Mouse (Mus musculus) MEL (cell line): Measurements from ENCODE around the gene C330007P06Rik. TPM values are rescaled to one million over a fixed set of nuclear protein-coding genes. Genes with fewer than 3 reads are reported as not detected.
A peak's percentile ranks its signal among the peaks of the same experiment; 100 is the strongest.

Experiments
- DNase-seq: peaks from one replicate; pipeline ENCODE4 v3.0.0; 2011; ENCODE audit warnings: low read depth, low spot score
- H3K27ac ChIP-seq: 2 replicates; pipeline ENCODE4 v1.5.1; 2012; ENCODE audit warnings: low read depth, mild to moderate bottlenecking, control low read depth, low read length, moderate library complexity; ENCODE audit not compliant: control insufficient read depth
- H3K27me3 ChIP-seq, 2 experiments: fragments of 150-350 bp in 1 of 2; sonication (generic) in 1 of 2; 2 replicates each; pipeline ENCODE4 v1.6.1; 2012; ENCODE audit warnings: low read length in 2 of 2, mild to moderate bottlenecking in 2 of 2, improper control_type of control experiment in 1 of 2, moderate library complexity in 1 of 2; ENCODE audit not compliant: insufficient read depth in 2 of 2, control insufficient read depth in 1 of 2
- H3K36me3 ChIP-seq, 2 experiments: 2 replicates each; pipeline ENCODE4 v1.6.1; 2012 to 2014; ENCODE audit warnings: low read length in 2 of 2, improper control_type of control experiment in 1 of 2, inconsistent platforms in 1 of 2, mild to moderate bottlenecking in 1 of 2; ENCODE audit not compliant: insufficient read depth in 2 of 2, control insufficient read depth in 1 of 2
- H3K4me1 ChIP-seq, 2 experiments: fragments of 150-350 bp in 1 of 2; sonication (generic) in 1 of 2; 2 replicates each; pipeline ENCODE4 v1.6.1; 2012; ENCODE audit warnings: low read length in 2 of 2, improper control_type of control experiment in 1 of 2, mild to moderate bottlenecking in 1 of 2; ENCODE audit not compliant: insufficient read depth in 2 of 2, control insufficient read depth in 1 of 2
- H3K4me3 ChIP-seq, 2 experiments: fragments of 150-350 bp in 1 of 2; sonication (generic) in 1 of 2; 2 replicates each; pipeline ENCODE4 v1.5.1; 2012; ENCODE audit warnings: low read depth in 2 of 2, low read length in 2 of 2, mild to moderate bottlenecking in 2 of 2, moderate library complexity in 2 of 2, control low read depth in 1 of 2, improper control_type of control experiment in 1 of 2; ENCODE audit not compliant: control insufficient read depth in 1 of 2, insufficient read depth in 1 of 2
- H3K79me2 ChIP-seq: 2 replicates; pipeline ENCODE4 v1.6.1; 2012; ENCODE audit warnings: mild to moderate bottlenecking, low read length, moderate library complexity; ENCODE audit not compliant: control insufficient read depth, poor library complexity, insufficient read depth
- H3K9ac ChIP-seq: 2 replicates; pipeline ENCODE4 v1.6.1; 2012; ENCODE audit warnings: low read depth, mild to moderate bottlenecking, control low read depth, low read length, moderate library complexity; ENCODE audit not compliant: control insufficient read depth, poor library complexity, severe bottlenecking
- H3K9me3 ChIP-seq: fragments of 150-350 bp; sonication (generic); replicated peaks from 2 replicates; pipeline ENCODE4 v1.6.1; 2012; ENCODE audit warnings: mild to moderate bottlenecking, low read length, improper control_type of control experiment, moderate library complexity; ENCODE audit not compliant: insufficient read depth
- CHD2 ChIP-seq: IDR thresholded peaks from 2 replicates; pipeline ENCODE4 v1.6.1; 2011; ENCODE audit warnings: low read length, improper control_type of control experiment
- E2F4 ChIP-seq: IDR thresholded peaks from 2 replicates; pipeline ENCODE4 v1.6.1; 2011; ENCODE audit warnings: low read depth, low read length, improper control_type of control experiment, borderline replicate concordance
- ELF1 ChIP-seq: IDR thresholded peaks from 2 replicates; pipeline ENCODE4 v1.6.1; 2014; ENCODE audit warnings: low read depth, mild to moderate bottlenecking, inconsistent platforms, low read length, improper control_type of control experiment, moderate library complexity
- EP300 ChIP-seq, 2 experiments: IDR thresholded peaks; 2 replicates each; pipeline ENCODE4 v1.6.1; 2011; ENCODE audit warnings: improper control_type of control experiment in 2 of 2, low read length in 2 of 2, low read depth in 1 of 2, mild to moderate bottlenecking in 1 of 2
- ETS1 ChIP-seq: IDR thresholded peaks from 2 replicates; pipeline ENCODE4 v1.6.1; 2012; ENCODE audit warnings: low read depth, mild to moderate bottlenecking, inconsistent platforms, low read length, improper control_type of control experiment, moderate library complexity
- GATA1 ChIP-seq: IDR thresholded peaks from 2 replicates; pipeline ENCODE4 v1.6.1; 2011; ENCODE audit warnings: low read depth, low read length, improper control_type of control experiment
- HCFC1 ChIP-seq: IDR thresholded peaks from 2 replicates; pipeline ENCODE4 v1.6.1; 2012; ENCODE audit warnings: low read depth, mild to moderate bottlenecking, inconsistent platforms, low read length, improper control_type of control experiment, moderate library complexity
- MAZ ChIP-seq: IDR thresholded peaks from 2 replicates; pipeline ENCODE4 v1.6.1; 2012; ENCODE audit warnings: low read depth, mild to moderate bottlenecking, inconsistent platforms, low read length, improper control_type of control experiment
- MXI1 ChIP-seq: IDR thresholded peaks from 2 replicates; pipeline ENCODE4 v1.6.1; 2011; ENCODE audit warnings: mild to moderate bottlenecking, low read depth, low read length, improper control_type of control experiment
- MYB ChIP-seq: IDR thresholded peaks from 2 replicates; pipeline ENCODE4 v1.6.1; 2011; ENCODE audit warnings: mild to moderate bottlenecking, low read depth, low read length, improper control_type of control experiment
- MYC ChIP-seq: IDR thresholded peaks from 2 replicates; pipeline ENCODE4 v1.6.1; 2011; ENCODE audit warnings: low read depth, mild to moderate bottlenecking, low read length, improper control_type of control experiment, moderate library complexity
- NELFE ChIP-seq: IDR thresholded peaks from 2 replicates; pipeline ENCODE4 v1.6.1; 2011; ENCODE audit warnings: low read depth, low read length, improper control_type of control experiment
- POLR2AphosphoS5 ChIP-seq: IDR thresholded peaks from 2 replicates; pipeline ENCODE4 v1.6.1; 2012; ENCODE audit warnings: low read depth, borderline replicate concordance, mild to moderate bottlenecking, inconsistent platforms, low read length, moderate library complexity, mixed read lengths
- RAD21 ChIP-seq: IDR thresholded peaks from 2 replicates; pipeline ENCODE4 v1.6.1; 2011; ENCODE audit warnings: mild to moderate bottlenecking, low read depth, low read length, improper control_type of control experiment
- SMC3 ChIP-seq: IDR thresholded peaks from 2 replicates; pipeline ENCODE4 v1.6.1; 2011; ENCODE audit warnings: low read depth, low read length, improper control_type of control experiment
- TBP ChIP-seq: IDR thresholded peaks from 2 replicates; pipeline ENCODE4 v1.8.0; 2011; ENCODE audit warnings: low read depth, low read length, improper control_type of control experiment
- USF1 ChIP-seq: IDR thresholded peaks from 2 replicates; pipeline ENCODE4 v1.6.1; 2014; ENCODE audit warnings: low read depth, mild to moderate bottlenecking, inconsistent platforms, low read length, improper control_type of control experiment, moderate library complexity
- USF2 ChIP-seq, 2 experiments: IDR thresholded peaks; 2 replicates each; pipeline ENCODE4 v1.6.1; 2011 to 2012; ENCODE audit warnings: improper control_type of control experiment in 2 of 2, low read length in 2 of 2, borderline replicate concordance in 1 of 2, inconsistent platforms in 1 of 2, low read depth in 1 of 2, mild to moderate bottlenecking in 1 of 2; ENCODE audit not compliant: insufficient read depth in 1 of 2
- ZKSCAN1 ChIP-seq: IDR thresholded peaks from 2 replicates; pipeline ENCODE4 v1.6.1; 2012; ENCODE audit warnings: low read depth, mild to moderate bottlenecking, inconsistent platforms, low read length, improper control_type of control experiment, moderate library complexity
- ZMIZ1 ChIP-seq: IDR thresholded peaks from 2 replicates; pipeline ENCODE4 v1.6.1; 2012; ENCODE audit warnings: low read depth, mild to moderate bottlenecking, inconsistent platforms, low read length, improper control_type of control experiment, moderate library complexity
- polyA plus RNA-seq, 2 experiments: library from polyadenylated mRNA; stranded (reverse) in 1 of 2; unstranded in 1 of 2; fragments of >175 nt in 1 of 2; fragments of >200 nt in 1 of 2; gene quantifications; 2 replicates each; pipeline versions ENCODE4 v1.2.1 to v1.2.4; 2012; ENCODE audit warnings: low replicate concordance in 2 of 2, low read depth in 1 of 2; ENCODE audit not compliant: insufficient read length in 2 of 2, insufficient read depth in 1 of 2, missing spikeins in 1 of 2
- total RNA-seq: library from RNA; depleted of rRNA; stranded (reverse); fragments of 300-350 nt; gene quantifications from 2 replicates; pipeline ENCODE4 v1.2.3, GENCODE M21; 2012

The C330007P06Rik gene
- total and polyA plus RNA-seq, 3 experiments: 15.1 to 17.1 TPM; not detected in 1

DNA sequence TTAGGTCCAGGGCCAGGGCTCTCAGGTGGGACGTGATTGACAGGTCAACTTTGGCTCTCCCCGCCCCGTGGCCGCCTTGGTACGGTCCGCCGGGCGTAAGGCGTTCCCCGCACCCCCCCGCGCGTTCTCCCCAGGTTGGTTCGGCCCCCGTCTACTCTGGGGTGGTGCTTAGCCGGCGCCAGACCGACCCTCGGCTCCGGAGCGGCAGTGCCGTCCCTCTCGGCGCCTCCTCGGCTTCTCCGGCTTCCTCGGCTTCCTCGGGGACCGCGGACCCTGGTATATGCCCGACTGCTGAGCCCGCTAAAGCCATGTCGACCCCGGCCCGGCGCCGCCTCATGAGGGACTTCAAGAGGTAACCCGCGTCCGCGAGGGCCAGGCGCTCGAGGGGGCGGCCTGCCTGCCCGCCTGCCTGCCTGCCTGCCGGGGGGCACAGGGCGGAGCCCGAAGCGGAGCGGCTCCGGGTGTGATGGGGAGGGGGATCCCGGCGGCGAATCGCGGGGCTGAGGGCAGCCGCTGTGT is 326 bp upstream of the C330007P06Rik start (continued):
- no peak for TF ChIP-seq USF2 (IDR thresholded peaks at IDR 0.05; ENCODE audit: borderline replicate concordance in 1 of 2, insufficient read depth in 1 of 2, low read depth in 1 of 2, low read length in 2 of 2)
- no peak for TF ChIP-seq USF1

DNA sequence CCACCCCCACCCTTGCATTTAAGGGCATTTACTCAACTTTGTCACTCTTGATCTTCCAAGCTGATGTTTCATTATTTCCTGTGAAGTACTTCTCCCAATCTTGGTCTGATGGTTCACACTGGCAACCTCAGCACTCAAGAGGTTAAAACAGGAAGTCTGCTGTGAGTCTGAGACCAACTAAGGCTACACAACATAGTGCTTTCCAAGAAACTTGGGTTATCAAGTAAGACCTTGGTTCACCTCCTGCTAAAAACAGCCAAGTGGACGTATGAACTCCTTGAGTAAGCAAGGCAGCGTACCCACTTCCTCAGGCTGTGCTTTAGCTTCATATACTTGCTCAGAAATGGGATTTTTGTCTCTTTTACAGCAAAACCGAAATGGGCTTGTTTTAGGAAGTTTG is 3.5 kb downstream of the C330007P06Rik start:
- Histone ChIP-seq H3K9me3 (no peaks in the 10 kb centered on the region), H3K9ac (no peak overlapping the region), H3K27me3 (no peaks in the 10 kb centered on the region), H3K36me3 (no peaks in the 10 kb centered on the region; a peak in 1 of 4 replicates), H3K27ac (no peak overlapping the region), H3K4me1 (peaks cover 0 to 3% of the 10 kb centered on the region in 2 experiments; a peak in 2 of 4 replicates), H3K4me3 (no peak overlapping the region), H3K79me2 (peaks cover 12% of the 10 kb centered on the region)
- no peak for TF ChIP-seq MYB
- no peak for TF ChIP-seq HCFC1
- TF ChIP-seq MYC: no peak
- no peak for TF ChIP-seq MAZ
- no peak for TF ChIP-seq TBP
- TF ChIP-seq E2F4: no peak
- TF ChIP-seq MXI1: no peak
- no peak for TF ChIP-seq GATA1
- TF ChIP-seq RAD21: no peak
- TF ChIP-seq ETS1: no peak
- no peak for TF ChIP-seq POLR2AphosphoS5
- no peak for TF ChIP-seq ZMIZ1
- no peak for TF ChIP-seq ZKSCAN1
- TF ChIP-seq SMC3: no peak
- TF ChIP-seq ELF1: no peak
- no peak for TF ChIP-seq CHD2
- TF ChIP-seq USF1: no peak
- TF ChIP-seq EP300 (IDR thresholded peaks at IDR 0.05; ENCODE audit: low read depth in 1 of 2, low read length in 2 of 2): no peak
- no peak for TF ChIP-seq NELFE
- DNase-seq: peak; percentile 15
